Mouse (Mus musculus): ENCODE results near the gene Kdm6b.
"Not testable (repeated sequence)": the region's sequence is repeated elsewhere in the genome, so short reads cannot be mapped to it uniquely, and the experiment has no call there.

Kdm6b gene

DNA sequence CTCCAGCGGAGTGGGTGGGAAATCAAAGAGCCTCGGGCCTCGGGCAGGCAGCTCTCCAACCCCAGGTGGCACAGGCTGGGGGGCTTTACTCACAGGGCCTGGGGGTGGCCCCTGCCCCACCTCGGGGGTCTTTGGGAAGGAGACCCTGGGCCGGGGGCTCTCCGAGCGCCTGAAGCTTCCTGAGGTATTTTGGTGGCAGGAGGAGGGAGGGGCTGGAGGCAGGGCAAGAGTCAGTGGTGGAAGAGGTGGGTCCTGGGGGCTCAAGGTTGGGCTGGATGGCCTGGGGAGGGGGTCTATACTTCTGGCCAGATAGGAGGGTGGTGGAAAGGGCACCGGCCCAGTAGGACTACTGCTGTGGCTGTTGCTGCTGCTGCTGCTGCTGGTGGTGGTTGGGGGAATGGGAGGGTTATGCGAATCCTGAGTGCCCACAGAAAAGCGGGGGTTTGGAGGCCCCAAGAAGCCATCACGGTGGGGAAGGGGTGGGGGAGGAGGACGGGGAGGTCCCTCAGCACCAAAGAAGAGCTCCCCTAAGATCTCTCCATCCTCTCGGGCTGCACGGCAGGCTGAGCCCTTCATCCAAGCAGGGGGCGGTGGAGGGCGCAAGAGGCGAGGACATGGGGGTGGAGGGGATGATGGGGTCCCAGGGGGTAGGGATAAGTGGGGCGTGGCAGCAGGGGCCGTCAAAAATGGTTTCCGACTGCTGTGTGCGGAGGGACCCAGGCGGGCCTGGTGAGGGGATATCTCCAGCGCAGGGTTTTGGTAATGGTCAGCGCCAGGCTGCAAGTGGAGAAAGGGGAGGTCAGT lies 7.9 kb downstream of the Kdm6b start:
- DNase-seq, result no peak

- DNase-seq, result no peak
Observed at GRCm38 (mm10) chr11:69404595-69405396, 8.7 kb downstream of the Kdm6b start.

DNA sequence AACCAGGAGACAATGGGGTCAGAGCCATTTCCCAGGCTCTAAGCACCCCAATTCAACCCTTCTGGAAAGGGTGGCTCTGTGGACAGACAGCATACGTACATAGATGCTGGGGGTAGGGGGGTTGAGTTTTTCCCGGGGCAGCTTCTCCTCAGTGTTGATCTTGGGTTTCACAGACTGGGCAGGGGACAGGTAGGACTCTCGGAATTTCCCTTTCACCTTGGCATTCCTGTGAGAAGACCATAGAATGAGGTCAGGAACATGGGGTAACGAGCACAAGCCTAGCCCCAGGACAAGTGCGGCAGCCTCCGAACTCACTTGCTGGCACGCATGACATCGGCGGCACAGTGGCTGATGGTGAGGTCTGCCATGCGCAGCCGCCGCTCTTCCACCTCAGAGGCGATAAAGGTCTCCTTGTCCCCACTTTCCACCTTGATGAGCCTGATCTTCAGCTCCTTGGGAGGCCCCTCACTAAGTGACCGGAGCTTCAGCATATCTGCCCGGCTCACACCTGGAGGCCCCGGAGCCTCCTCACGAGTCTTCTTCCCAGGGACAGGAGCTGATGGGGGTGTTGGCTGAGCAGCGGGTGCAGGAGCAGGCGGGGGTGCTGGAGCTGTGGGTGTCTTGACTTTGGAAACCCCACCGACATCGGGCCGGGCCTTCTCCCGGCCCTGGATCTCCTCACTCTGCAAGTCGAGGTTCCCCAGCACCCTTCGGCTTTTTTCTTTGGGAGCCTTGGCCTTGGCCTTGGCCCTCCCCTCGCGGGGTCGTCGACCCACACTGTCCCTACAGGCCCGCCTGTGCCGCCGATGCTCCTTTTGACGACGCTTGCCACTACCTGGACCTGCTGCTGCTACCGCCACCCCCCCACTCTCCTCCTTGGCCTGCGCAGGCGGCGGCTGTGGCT lies 9.5 kb downstream of the Kdm6b start:
- DNase-seq, result no peak

- no peak for DNase-seq
Observed at GRCm38 (mm10) chr11:69401987-69402386, 11.5 kb downstream of the Kdm6b start.

GRCm38 (mm10) chr11:69401210-69401637 lies 12.3 kb downstream of the Kdm6b start:
- peak; percentile 92 to 94 for DNase-seq

DNA sequence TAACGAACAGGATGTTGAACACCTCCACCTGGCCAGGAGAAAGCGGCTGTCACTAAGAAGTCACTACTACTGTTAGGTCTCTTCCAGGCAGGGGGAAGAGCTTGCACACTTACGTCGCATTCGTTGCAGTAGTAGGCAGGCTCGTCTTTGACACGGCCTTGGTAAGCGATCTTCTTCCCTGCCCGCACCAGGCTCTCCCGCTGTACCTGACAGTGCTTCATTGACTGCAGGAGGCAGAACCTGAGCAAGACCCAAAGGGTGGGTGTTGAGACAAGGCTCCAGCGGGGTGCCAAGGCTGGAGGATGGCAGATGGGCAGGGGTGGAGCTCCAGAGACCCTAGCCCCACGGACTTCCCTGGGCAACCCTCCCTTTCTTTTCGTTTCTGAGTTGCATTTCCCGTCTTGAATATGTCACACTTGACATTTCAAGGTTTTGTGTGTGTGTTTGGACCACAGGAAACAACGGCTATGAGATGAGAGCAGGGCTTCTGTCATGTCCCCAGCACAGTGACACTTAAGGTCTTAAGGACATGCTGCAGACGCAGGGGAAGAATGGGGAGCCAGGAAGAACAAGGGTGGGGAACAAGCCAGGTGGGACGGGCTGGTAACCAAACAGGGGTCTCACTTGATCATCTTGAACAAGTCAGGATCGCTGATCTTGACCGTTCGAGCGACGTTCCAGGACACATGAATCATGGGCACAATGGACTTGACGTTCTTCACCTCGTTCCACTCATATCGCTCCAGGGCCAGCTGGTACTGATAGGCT lies 13.2 kb downstream of the Kdm6b start:
- DNase-seq, result peak in 1 of 2 experiments; percentile 21

GRCm38 (mm10) chr11:69399201-69400082 lies 14.0 kb downstream of the Kdm6b start:
- DNase-seq, result peak in 1 of 2 experiments; percentile 20

DNA sequence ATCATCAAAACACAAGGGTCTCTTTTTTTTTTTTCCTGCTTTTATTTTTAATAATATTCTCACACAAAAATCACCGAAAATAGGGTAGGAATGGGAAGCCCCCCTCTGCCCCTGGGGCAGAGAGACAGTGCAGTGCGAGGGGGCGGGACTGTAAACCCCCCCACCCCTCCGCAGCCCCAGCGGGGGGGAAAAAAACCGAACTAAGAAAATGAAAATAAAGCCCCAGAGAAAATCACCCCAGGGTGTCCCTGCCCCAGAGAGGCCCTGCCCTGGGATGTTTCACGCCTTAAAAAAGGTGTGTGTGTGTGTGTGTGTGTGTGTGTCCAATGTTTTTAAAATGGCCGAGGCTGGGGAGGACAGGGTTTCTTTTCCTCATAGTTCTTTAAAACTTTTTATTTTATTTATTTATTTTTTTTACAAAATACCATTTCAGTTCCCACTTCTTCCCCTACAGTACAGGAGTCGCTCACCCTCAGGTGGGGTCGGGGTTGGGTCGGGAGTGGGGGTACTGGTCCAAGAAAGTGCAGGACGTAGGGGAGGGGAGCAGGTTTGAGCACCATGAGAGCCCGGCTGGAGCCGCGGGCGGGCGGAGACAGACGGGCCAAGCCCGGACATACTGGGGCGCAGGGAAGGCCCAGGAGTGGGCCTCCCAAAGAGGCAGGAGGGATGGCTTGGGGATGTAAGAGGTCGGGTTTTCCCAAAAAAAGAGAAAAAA lies 14.8 kb downstream of the Kdm6b start:
- no peak for DNase-seq

DNA sequence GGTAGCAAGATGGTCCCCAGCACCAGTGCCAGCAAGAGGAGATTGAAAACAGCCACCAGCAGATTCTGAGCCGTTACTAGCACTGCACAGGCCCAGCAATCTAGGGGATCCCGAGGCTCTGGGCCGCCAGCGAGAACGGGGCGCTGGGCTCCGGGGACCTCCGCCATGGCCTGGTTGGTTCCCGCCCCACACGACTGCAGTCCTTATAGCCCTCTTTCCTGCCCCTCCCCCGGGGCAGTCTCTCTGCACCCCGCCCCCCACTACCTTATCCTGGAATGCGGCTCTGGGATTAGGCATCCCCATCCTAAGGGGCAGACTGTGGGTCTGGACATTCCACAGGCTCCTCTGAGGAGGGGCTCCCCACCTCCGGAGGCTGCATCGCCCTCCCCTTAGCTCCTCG lies 15.4 kb downstream of the Kdm6b start, which contains the start of gene Tmem88:
Gene Tmem88, minus strand, starts transcription at position 176 of the 400 bp plus-strand sequence.
- peak in 1 of 2 experiments; percentile 48 for DNase-seq

DNA sequence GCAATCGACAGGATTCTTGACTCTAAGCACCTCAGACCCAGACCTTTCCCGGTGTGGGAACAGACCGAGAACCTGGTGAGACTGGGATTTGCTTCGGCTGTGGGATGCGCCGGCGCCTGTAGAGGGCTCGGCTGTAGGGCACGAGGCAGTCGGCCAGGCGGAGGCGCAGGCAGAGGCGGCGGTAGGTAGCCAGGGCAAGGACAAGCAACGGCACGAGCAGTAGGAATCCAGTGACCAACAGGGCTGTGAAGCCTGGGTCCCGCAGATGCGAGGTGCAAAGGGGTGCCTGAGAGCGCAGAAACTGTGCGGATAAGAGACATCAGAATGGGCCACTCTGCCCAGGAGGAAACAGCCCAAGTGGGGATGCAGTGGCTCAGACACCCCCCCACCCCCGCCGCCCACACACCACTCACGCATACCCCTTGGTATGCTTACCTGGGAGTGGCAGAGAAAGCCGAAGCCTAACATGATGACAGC lies 15.9 kb downstream of the Kdm6b start:
- peak in 1 of 2 experiments; percentile 32 for DNase-seq

- DNase-seq, result peak; percentile 64 to 69
Observed at GRCm38 (mm10) chr11:69396772-69397171, 16.7 kb downstream of the Kdm6b start.

GRCm38 (mm10) chr11:69395634-69396373 lies 17.7 kb downstream of the Kdm6b start:
- DNase-seq, result peak; percentile 97 to 98

DNA sequence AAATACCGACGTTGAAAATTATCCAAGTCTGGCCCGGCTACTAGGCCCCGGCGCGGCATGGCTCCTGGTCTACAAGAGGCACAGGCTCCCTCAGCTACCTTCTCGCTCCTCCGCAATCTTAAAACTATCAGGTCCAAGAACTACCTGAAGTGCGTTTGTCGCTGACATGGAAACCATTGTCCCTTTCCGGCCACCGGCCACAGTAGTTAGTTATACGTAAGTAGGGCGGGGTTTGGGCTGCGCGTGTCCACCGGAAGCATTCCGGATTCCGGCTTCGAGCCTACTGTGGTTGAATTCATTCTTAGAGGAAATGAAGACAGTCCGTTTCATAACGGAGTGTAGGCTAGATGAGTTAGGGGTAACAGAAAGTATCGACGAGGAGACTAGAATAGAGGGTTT lies 18.2 kb downstream of the Kdm6b start, which contains the start of the genes Naa38 and Cyb5d1:
Gene Naa38, plus strand, starts transcription at position 253 of the 399 bp plus-strand sequence.
Gene Cyb5d1, minus strand, starts transcription at position 397 of the 399 bp plus-strand sequence.
- DNase-seq, result peak; percentile 93 to 94

- not testable (repeated sequence) for DNase-seq
Observed at GRCm38 (mm10) chr11:69394591-69395167, 18.8 kb downstream of the Kdm6b start.

GRCm38 (mm10) chr11:69390400-69391034 lies 23.0 kb downstream of the Kdm6b start:
- DNase-seq, result peak in 1 of 2 experiments; percentile 74

DNA sequence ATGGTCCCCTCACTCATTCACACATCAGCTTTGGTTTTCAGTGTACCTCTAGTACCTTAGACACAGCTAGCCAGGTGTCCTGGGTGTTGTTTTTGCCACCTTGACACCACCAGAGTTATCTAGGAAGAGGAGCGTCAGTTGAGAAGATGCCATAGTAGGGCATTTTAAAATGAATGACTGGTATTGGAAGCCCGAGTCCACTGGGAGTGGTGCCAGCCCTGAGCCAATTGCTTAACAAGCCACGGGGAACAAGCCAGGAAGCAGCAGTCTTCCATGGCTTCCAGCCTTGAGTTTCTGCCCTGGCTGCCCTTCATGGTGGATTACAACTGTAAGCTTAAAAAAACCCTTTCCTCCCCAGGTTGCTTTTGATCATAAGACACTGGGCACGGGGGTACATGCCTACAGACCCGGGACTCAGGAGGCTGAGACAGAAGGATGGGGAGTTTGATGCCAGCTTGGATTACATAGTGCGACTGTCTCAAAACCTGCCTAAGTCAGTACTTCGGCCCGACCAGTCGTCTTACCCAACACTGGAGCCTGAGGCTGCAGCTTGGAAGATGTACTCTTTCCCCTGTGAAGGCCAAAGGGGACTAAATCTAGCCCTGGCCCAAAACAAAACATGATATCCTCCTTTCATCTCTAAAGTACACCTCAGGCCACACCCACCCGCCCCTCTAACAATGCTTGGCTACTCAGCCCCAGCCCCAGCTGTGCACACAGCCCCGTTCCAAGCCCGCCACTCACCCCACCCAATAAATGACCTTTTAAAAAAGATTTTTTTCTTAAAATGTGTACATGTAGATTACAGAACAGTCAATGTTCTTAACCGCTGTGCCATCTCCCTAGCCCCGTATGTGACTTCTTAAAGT lies 23.7 kb downstream of the Kdm6b start:
- DNase-seq, result peak; percentile 59 to 70

GRCm38 (mm10) chr11:69388680-69389079 lies 24.8 kb downstream of the Kdm6b start:
- no peak for DNase-seq

All from kidney, adult 8-10 months (tissue).